ENCODE assay signal across 8 mouse cellular contexts in the genomic region with DNA sequence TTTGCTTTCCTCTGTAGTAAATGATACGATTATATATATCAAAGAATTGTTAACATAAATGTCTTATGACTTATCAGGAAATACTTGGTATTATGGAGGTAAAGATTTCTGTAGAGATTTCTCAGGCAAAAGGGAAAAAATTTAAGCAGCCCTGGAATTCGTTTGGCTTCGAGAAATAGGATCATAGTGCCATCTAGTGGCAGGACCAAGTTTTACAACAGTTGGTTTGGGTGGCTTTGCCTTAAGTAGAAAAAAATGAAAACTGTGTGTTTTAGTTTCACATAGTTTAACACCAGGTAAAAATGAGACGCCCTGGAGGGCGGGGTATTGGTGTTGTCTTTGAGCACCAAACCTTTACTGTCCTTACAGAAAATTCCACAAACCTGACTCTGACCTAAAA. TPM values are rescaled to one million over a fixed set of nuclear protein-coding genes. Genes with fewer than 3 reads are reported as not detected.
DNase-seq lines count a peak whose midpoint lies in the region; ATAC-seq lines count a peak whose summit lies in the region.

No protein-coding gene starts in this region.

- H3K4me3 ChIP-seq in liver, embryonic 11.5 days (ENCODE audit: low read depth, low read length) = no peak overlapping the region

- DNase-seq in liver = peak; percentile 45
- no peak for DNase-seq in liver, embryonic 11.5 days (ENCODE audit: low spot score)
- peak; percentile 47 for DNase-seq in Muller cell, postnatal 12 days (ENCODE audit: inconsistent ontology term)
- DNase-seq in cerebellum, postnatal 10 days = peak; percentile 82 to 90
- DNase-seq in gastrocnemius, postnatal 14 days = peak; percentile 51
- DNase-seq in left cerebral cortex, postnatal 14 days (ENCODE audit: low spot score in 2 of 2) = peak; percentile 81 to 88
- peak; percentile 85 for DNase-seq in retina, embryonic 14.5 days (ENCODE audit: low spot score)

- no peak overlapping the region for H3K4me2 ChIP-seq in liver, embryonic 11.5 days

- H3K9me3 ChIP-seq in liver, embryonic 11.5 days (ENCODE audit: control insufficient read depth, low read length) = no peaks in the 10 kb centered on the region

- no peak for ATAC-seq in liver, embryonic 11.5 days (replicated peaks; ENCODE audit: low FRiP score)
- no peak for ATAC-seq in monocyte, adult 5-6 weeks (replicated peaks; ENCODE audit: insufficient number of reproducible peaks, low FRiP score, low TSS enrichment, poor library complexity, severe bottlenecking)

- no peak overlapping the region for H3K27ac ChIP-seq in liver, embryonic 11.5 days (ENCODE audit: low read depth, low read length)

- no peaks in the 10 kb centered on the region; the same call in 1 of the 2 replicates for H3K4me1 ChIP-seq in liver, embryonic 11.5 days (replicated peaks; ENCODE audit: control insufficient read depth, insufficient read depth, low read length)

- H3K36me3 ChIP-seq in liver, embryonic 11.5 days (ENCODE audit: control insufficient read depth, insufficient read depth, low read length) = no peaks in the 10 kb centered on the region

- no peaks in the 10 kb centered on the region for H3K27me3 ChIP-seq in liver, embryonic 11.5 days (replicated peaks; ENCODE audit: control insufficient read depth, insufficient read depth, low read length)

- no peak overlapping the region for H3K9ac ChIP-seq in liver, embryonic 11.5 days (ENCODE audit: low read depth, low read length)

- WGBS in liver, embryonic 11.5 days = 3% methylated on average over 5 of the region's 5 CpGs

- intact Hi-C loops in gastrocnemius, postnatal 14 days (cut with DNase I; ENCODE audit: low total_unique reads) = no loop called here
- intact Hi-C loops in left cerebral cortex, postnatal 14 days (cut with DNase I) = loop anchor here (5.0 to 10.0 kb wide), 2 partner anchors 960 to 1988 kb away; partner anchors contain the start of gene Man2a1

RNA-seq across cellular contexts. Expression of gene Tmem232, which starts 22.2 kb away (rescaled TPM):
- not detected in 2 replicates for polyA plus RNA-seq in liver, embryonic 11.5 days (2014; fragmentation: Nextera tagmentation; extraction: Ambion mirVana)
- 10 to 100 TPM; 11.0 to 11.6 TPM for total RNA-seq in gastrocnemius, postnatal 14 days (2021)
- 1 to 10 TPM; 1.5 to 1.9 TPM for total RNA-seq in left cerebral cortex, postnatal 14 days (2021)
- not detected in 3 replicates for total RNA-seq in monocyte, adult 5-6 weeks (2017)

RNA-seq across cellular contexts. Expression of gene Vapa, which starts 50.6 kb away (rescaled TPM):
- 158 and 163 TPM in 2 replicates for polyA plus RNA-seq in liver, embryonic 11.5 days (2014; fragmentation: Nextera tagmentation; extraction: Ambion mirVana)
- total RNA-seq in gastrocnemius, postnatal 14 days (2021) = 100 to 1,000 TPM; 121 to 126 TPM
- 100 to 1,000 TPM; 169 to 181 TPM for total RNA-seq in left cerebral cortex, postnatal 14 days (2021)
- 67.6 to 82.9 TPM (median 82.5 TPM) in 3 replicates for total RNA-seq in monocyte, adult 5-6 weeks (2017)

Comparison
In these comparisons a context has a peak if more than half of its experiments do, and no peak if none do; other contexts are left out.
1. RNA of gene Tmem232, which starts 22.2 kb away (total RNA-seq): 11.0 to 11.6 TPM in gastrocnemius, postnatal 14 days; 1.5 to 1.9 TPM in left cerebral cortex, postnatal 14 days and not detected in monocyte, adult 5-6 weeks; every median in the first group is over 4 times any median in the second.